Mouse (Mus musculus) ZHBTc4 (cell line): ENCODE data around the gene Dpm2.

Experiments used
- DNase-seq: peaks from one replicate; pipeline ENCODE4 v3.0.0-alpha.2; 2011; ENCODE audit warnings: low read depth, low spot score

Gene Dpm2

DNA sequence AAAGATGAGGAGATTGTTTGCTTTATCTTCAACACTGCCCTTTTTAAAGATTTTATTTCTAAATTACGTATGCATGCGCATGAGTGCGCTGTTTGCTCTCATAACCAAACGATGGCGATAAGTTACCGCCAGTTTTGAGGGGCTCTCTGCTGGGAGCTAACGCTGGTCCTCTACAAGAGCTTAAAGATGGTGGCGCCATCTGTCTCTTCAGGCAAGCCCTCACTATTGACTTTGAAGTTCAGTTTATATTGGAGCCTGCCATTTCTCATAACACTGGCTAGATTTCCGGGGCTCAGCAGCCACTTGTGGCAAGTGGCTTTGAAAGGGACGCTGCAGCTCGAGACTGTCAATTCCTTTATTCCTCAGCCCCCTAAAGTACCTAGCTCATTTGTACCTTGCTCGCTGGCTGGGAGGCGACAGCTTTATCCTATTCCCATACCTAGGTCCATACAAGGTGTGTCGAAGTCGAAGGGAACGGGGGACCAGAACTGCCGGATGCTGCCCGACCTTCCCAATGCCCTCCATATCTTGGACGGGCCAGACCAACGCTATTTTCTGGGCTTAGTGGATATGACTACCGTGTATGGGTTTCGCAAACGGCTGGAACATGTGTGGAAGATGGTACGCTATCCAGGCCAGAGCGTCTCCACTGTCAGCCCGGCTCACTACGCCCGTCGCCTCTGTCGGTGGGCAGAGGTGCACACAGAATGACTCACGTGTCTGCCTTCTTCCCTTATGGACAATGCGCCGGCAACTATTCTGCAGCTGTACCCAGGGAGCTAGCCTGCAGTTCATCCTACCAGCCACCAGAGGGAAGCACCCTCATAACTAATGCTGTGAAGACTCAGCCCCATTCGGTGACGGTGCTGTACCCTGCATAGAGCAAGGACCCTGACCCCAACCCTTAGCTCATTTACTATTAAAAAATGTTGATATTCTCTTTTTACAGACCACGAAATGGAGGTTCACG, 12.5 kb downstream of the Dpm2 start:
- peak; percentile 93 for DNase-seq

DNA sequence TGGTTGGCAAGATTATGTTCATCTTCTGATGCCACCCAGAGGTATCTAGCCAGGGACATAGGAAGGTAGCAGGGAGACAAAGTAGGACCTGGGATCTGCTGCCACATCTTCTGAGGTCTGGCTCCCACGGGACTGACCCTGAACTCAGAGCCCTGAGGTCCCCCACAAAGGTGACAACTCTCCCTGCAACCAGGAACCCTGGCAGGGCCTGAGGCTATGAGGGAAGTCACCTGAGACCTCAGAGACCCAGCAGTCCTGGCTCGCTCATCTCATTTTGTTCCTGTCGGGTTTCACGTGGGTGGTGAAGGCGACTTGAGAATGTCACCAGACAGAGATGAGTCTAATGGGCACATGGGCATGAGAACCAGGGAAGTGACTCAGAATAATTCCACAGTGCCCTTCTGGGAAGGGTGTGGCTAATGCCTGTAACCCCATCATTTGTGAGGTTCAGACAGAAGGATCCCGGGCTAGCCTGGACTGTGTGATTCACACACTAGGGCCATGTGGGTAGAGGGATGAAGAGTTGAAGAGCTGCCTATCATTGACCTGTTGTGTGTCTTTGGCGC, 14.6 kb downstream of the Dpm2 start:
- no peak for DNase-seq

DNA sequence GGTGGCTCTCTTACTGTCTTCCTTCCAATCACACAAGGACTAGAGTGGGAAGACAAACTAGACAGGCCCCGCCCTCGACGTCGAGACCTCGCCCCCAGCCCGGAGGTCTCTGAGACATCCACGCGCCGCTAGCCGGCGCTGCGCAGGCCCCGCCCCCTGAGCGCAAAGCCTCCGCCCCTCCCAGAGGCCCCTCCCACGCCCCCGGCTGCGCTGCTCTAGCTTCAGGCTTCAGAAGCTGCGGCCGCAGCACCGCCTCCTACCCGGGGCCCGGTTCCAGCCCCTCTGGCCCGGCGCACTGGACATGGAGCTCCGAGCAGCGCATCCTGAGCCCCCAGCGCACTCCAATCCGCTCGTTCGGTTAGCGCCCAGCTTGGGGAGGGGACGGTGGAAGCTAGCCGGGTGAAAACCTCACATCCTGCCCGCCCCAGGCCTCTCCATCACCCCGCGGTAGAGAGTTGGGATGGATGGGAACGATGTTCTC, 16.3 kb downstream of the Dpm2 start, which contains the start of gene St6galnac4:
St6galnac4 (plus strand) TSS at position 225 of the 481 bp plus-strand sequence.
- DNase-seq: peak; percentile 99

DNA sequence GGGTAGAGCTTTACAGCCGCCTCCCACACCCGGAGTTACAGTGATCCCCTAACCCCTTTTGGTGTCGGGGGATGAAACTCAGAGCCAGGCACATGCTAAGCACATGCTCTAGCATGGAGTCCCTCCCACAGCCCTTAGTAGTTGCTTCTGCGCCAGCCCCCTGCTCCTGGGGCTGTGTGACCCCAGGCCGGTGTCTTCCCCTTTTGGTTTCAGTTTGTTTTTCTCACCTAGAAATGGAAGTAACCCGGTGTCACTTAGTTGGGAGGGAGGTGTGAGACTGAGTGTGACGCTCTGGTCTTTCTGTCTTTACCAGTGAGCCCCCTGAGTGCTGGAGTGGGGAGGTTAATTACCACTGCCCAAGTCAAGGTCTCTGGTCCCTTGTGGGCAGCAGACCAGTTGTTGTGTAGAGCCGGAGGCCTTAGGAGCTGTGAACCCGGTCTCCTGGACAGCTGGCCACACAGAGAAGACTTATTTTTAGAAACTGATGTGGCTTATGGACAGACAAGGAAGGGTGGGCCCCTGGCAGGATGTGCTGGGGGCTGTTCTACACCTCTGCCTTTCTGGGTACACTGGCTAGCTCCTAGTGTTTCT, 17.2 kb downstream of the Dpm2 start:
- DNase-seq: no peak

DNA sequence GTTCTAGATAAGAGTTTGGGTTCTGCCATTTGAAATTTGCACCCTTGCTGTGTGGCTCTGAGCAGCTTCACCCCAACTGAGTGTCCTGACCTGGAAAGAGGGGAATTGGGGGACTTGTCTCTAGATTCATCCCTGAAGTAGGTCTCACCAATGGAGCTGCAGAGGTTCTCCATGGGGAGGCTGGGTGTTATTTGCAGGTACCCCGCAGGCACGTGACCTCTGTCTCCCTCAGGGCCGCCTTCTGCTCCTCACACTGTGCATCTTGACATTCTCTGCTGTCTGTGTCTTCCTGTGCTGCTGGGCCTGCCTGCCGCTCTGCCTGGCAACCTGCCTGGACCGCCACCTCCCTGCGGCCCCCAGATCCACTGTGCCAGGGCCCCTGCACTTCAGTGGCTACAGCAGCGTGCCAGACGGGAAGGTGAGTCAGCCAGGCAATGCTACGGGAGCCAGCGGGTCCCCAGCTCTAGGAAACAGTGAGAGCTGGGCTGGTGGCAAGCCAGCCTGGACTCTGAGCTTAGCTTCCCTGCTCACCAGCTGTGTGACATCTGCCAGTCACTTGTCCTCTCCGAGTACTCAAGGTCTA, 18.6 kb downstream of the Dpm2 start:
- DNase-seq: no peak

DNA sequence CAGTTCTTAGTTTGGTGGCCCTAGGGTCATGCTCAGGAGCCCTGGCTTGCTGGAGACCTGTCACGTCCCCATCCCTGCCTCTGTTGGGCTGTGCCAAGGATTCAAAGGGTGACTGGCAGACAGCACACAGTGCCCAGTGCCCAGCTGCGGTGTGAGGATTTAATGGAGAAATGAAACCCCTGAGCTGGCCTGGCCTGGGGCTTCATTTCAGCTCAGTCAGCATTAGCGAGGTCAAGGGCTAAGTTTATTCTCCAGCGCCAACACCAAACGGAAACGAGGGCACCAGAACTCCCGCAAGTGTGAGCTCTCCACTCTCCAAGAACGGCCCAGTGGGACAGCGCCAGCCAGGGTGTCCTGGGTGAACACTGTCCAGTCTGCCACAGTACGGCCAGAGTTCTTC, 19.6 kb downstream of the Dpm2 start:
- no peak for DNase-seq

DNA sequence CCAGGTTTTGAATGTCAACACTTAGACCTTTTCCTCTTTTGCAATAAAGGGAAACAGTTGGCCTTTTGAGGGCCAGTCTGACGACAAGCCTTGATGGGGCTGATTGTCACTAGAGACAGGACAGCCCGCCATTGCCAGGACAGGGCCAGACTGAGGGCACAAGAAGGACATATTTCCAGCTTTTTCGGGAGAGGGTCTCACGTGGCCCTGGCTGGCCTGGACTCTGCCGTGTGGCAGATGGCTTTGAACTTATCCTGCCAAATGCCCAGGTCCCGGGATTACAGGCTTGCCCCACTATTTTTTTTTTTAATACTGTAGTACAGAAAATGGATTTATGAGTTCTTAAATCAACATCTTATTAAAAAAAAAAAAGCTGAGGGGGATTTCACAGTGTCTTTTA, 20.6 kb downstream of the Dpm2 start:
- no peak for DNase-seq

DNA sequence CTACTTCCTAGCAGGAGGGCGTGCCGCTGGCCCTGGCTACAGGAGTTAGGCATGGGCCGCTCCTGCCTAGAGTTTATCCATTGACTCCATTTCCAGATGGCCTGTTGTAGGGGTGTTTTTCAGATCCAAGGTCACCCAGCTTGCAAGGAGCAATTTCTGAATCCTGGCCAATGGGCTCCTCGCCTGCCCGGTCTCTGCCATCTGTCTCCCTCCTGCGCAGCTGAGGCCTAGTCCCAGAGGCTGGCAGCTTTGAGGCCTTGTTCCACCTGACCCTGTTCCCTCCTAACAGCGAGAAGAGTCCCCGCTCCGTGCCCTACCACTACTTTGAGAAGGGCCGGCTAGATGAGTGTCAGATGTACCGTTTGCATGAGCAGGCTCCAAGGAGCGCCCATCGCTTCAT, 26.1 kb downstream of the Dpm2 start:
- no peak for DNase-seq

DNA sequence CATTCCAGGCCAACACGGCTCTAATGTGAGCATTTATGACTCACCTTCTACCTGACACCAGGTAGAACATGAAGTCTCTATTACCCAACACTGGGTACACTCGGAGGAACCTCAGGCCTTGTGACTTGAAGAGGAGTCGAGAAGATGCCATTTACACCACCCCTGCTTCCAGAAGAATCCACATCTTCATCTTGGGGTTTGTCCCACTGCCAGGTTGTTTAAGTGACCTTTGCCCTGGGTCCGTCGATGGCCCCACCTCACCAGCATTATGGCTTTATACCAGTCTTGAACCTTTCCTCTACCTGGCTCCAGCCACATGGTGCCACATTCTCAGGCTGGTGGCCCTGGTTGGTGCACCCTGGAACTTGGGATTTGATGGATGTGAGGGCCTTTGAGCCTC, 26.6 kb downstream of the Dpm2 start:
- no peak for DNase-seq

DNA sequence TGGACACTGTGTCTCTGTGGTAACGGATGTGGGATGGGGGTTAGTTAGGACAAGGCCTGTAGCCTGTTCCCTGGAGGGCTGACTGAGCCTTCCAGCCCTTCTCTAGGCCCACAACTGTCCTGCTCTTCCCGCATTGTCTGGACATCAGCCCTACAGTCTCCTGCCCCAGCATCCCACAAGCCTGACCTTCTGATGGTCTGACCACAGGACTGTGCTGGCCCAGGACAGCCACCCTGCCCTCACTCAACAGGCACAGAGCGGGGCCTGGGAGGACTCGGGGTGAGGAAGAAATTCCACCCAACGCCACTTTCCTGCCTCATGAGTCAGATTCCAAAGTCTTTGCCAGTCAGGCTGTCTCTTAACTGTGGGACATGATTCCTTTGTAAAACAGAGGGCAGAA, 27.0 kb downstream of the Dpm2 start:
- DNase-seq: no peak

DNA sequence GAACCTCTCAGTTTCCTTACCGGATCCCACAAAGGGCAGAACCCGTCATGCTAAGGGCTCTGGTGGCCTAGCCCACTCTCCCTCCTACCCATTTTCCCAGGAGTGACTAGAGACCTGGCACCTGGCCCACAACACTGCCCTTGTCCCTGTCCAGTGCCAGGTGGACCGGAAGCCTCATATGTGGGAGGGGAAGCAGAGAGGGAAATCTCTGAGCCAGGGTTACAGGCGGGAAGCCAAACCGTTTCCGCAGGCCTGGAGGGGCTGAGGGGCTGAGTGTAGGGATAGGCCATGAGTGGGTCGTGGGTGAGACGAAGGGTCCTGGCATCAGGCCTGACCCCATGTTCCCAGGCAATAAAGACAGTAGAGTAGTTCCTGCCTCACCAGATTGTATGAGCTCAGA, 27.8 kb downstream of the Dpm2 start:
- no peak for DNase-seq

DNA sequence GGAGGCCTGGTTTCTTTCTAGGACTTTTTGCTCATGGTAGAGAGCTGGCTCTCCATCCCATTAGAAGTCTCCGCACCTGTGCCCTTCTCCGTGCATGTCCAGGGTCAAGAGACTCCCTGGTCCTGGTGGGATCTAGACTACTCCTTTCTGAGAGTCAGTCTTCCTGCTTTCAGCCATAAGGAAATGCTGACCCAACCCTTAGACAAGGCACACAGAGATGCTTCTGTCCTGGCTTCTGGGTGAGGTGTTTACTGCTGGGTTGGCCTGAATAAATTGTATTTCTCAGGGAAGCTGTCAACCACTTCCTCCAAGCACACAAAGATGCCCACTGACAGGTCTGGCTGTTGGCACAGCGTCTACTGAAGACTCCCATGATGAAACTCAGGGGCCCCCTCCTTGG, 28.8 kb downstream of the Dpm2 start, which contains the start of gene St6galnac6:
St6galnac6 (plus strand) TSS at position 301 of the 400 bp plus-strand sequence.
- no peak for DNase-seq

DNA sequence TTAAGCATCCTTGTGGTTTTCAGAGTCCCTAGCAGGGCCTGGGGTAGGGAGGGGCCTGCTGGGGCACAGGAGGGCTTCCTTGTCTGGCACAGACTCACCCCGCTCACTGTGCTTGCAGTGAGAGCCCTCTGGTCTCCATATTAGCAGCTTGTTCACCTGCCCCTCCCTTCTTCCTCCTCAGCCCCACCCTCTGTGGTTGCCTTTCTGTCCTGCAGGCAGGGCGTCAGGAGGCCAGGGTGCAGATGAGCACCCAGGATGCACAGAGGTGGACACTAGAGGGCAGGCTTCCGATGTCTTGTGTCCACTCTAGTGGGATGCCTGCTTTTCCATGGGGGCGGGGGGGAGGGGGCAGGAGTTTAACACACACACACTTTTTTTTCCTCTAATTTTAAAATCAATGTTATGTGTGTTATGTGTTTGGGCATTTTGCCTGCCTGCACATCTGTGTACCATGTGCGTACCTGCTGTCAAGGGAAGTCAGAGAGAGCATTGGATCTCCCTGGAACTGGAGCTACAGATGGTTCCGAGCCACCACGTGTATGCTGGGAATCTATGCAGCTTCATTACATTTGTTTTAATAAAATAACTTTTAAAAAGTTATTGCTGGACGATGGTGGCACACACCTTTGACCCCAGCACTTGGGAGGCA, 30.9 kb downstream of the Dpm2 start:
- DNase-seq: peak; percentile 73

DNA sequence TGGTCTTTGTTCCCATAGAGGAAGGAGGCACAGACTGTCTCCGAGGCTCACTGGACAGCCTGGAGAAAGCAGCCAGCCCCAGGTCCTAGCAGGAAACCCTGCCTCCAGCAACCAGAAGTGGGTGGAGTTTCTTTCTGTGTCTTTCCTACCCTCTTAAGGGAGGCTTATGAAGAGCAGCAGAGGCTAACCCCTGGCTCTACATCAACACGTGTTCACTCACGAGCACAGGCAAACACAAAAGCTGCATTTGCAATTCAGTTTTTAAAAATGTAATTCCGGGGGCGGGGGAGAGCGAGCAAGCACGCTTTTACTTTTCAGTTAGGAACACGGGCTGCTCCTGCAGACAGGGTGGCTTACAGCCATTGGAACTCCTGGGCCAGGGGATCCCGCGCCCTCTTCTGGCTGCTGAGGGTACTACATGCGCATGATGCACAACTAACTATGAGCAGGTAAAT, 32.0 kb downstream of the Dpm2 start:
- DNase-seq: peak; percentile 93

DNA sequence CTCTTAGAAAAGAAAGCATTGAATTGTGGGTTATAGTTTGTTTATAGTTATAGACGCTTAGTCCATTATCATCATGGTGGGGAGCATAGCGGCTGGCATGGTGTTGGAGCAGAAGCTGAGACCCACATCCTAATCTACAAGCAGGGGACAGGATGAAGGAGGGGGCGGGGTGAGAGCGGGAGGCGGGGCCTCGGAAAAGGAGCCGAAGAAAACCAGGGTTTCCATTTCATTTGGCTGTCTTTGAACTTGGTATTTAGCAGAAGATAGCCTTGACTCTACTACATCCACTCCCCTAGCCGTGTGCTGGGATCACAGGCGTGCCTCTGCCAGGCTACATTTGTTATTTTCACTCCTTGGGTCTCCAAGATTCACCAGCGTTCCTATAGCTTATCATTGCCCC, 34.0 kb downstream of the Dpm2 start:
- DNase-seq: no peak

DNA sequence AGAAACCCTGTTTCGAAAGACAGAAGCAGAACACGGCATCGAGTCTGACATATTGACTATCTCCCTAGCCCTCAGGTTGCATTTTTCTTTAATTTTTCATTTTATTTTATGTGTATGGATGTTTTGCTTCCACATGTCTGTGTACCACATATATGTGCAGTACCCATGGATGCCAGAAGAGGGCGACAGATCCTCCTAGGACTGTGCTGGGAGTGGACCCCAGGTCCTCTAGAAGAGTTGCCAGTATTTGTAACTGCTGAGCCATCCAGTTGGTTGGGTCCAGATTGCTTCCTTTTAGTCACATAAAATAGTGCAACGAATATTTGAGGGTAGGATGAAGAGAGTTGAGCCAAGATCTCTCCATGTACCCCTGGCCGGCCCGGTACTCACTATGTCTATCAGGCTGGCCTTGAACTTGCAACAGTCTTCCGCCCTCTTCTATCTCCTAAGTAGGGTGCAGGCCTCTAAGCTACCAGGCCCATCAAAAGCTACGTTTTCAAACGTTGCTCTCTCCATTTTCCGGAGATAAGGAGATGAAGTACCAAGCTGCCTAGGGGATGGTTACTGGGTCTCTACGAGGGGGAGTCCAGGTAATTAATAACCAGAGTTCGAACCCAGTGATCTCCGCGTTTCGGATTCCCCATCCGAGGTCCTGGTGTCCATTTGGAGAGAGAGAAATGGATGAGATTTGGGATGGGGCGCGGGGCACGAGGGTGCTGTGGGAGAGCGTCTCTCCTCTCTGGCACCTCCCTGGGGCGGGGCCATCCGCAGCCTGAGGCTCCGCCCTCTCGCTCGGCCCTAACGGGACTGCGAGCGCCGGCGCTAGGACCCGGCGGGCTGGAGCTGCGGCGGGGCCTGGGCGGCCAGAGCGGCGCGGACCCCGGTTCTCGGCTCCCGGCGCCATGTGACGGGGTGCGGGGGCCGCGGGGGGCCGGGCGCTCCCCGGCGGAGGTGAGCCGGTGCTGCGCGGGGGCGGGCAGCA, 35.8 kb downstream of the Dpm2 start:
- DNase-seq: peak; percentile 94

DNA sequence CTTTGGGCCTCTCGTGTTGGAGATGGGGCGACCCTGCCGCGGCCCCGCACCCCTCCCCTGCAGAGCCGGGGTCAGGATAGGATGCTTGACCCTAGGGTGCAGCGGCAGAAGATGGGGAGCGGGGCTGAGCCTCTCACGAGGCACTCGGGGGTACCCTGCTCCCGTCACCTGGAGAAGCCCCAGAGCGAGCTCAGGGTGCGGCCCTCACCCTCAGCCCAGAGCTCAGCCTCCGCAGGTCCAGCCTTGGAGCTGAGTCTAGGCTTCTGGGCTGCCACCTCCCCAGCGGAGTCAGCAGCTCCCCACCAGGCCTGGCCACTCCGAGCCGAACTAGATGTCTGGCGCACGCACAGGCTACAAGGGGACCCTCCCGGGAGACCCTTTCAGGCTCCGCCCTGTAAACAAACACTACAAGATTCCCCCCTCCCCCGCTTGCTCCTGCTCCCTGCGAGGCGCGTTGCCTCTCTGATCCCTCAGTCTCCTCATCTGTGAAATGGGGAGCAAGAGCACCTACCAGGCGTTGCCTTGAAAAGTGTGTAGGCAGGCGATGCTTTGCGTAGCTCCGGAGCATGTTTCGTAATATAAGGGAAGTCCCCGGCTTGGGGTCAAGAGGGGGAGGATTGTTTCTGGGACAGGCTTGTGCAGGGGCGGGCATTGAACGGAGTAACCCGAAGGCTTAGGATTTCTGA, 36.7 kb downstream of the Dpm2 start:
- peak; percentile 59 for DNase-seq

DNA sequence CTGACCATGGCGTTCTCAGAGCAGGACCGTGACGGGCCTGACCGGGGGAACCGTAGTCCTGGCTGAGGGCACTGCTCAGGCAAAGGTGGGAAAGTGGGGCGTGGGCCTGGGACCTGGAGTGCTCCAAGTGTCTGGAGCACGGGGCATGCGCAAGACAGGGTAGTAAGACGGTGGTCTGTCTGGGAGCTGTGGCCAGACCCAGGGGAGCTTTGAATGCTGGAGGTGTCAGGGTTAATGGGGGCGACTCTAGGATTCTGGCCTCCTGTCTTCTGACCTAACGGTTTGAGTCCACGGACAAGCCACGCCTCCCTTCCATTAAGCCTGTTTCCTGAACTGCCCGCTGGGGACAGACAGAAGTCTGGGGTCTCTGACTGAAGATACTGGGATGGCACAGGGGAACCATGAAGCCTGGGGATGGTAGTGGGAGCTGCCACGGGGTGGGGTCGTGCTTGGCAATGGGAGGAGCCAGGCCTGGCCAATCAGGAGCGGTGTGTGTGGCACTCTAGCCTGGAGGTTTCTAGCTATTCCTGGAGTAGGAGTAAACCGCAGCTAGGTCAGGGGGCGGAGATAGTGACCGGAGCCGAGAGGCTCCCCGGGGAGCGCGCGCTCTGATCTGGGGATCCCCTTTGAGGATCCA, 37.6 kb downstream of the Dpm2 start:
- peak; percentile 79 for DNase-seq

DNA sequence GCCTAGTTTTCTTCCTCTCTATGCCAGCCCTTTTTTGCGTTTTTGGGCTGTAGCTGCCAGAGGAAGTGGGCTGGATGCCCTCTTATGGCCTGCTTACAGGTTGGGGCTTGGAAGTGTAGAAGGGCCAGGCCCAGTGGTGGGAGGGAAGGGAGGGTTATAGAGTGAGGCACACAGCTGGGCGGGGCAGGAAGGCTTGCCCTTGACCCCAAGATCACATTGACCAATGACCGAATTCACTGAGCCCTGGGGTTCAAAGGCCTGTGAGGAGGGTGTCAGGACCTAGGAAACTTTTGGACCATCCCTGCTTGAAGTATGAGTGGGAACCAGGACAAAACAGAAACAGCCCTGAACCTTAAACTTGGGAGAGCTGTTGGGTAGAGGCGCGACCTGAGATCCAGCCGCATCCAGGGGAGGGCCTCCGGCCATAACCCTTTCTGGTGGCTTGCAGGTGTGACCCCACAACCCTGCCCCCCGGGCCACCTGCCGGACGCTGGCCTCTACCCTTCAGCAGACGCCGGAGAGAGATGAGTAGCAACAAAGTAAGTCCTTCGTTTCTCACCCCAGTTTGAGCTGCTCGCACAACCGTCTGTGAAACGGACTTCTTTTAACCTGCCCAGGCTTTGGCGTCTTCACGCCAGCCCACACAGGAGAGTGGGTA, 38.2 kb downstream of the Dpm2 start:
- DNase-seq: peak; percentile 56
